Mouse (Mus musculus) brain, embryonic 14.5 days (tissue): Measurements from ENCODE around the gene Pdzd9.
A peak's percentile ranks its signal among the peaks of the same experiment; 100 is the strongest.

Experiments
- CTCF ChIP-seq: fragments of 200-500 bp; IDR thresholded peaks from 2 replicates; pipeline ENCODE4 v1.5.1; 2012; ENCODE audit warnings: inconsistent platforms, mild to moderate bottlenecking, moderate library complexity, borderline replicate concordance; ENCODE audit not compliant: insufficient read depth, insufficient read length; ENCODE audit errors: extremely low read depth
- POLR2A ChIP-seq: fragments of 200-500 bp; IDR thresholded peaks from 2 replicates; pipeline ENCODE4 v1.6.1; 2012; ENCODE audit warnings: mild to moderate bottlenecking, inconsistent platforms, borderline replicate concordance; ENCODE audit not compliant: poor library complexity, insufficient read depth, insufficient read length, severe bottlenecking; ENCODE audit errors: extremely low read depth

DNA sequence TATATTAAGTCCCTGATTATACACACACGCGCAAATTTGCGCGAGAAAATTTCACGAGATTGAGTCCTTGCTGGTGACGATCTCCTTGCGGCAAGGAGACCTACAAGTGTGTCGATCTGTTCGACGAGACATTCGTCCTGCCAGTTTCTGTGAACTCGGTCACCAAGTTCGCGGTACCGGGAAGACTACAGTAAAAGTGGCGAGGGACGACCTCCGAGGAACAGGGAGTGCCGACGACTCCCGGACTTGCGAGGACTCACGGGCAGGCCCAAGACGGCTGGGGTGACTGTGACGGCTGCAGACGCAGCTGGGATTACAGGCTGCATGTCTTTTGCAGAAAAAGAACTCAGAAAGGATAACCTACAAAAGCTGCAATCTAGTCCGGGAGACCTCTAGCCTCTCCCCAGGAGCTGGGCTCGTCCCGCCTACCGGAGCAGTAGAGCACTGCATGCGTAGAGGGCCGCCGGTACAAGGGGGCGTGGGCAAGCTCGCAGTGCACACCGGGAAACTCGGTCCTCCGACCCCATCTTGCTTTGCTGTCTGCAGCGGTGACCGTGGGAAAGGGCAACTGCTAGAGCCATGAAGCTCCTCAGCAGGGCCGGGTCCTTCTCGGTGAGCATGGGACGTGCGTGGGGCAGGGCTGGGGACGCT lies 35.3 kb downstream of the Pdzd9 start, which contains the start of gene Uqcrc2:
- TF ChIP-seq POLR2A, result peak; percentile 58; the same call in 1 of the 2 replicates
- TF ChIP-seq CTCF, result peak; percentile 69
